Mouse (Mus musculus) intestine, embryonic 16.5 days (tissue): ENCODE results near the gene Grid1. TPM values are rescaled to one million over a fixed set of nuclear protein-coding genes. Genes with fewer than 3 reads are reported as not detected.

ENCODE experiments used
- ATAC-seq: fragments of 200-750 bp; cut with Nextera tagmentation; 2 replicates; pipeline ENCODE4 v1.8.0; 2017; ENCODE audit warnings: moderate TSS enrichment, moderate library complexity
- H3K27ac ChIP-seq: fragments of 300-500 bp; sonication (generic); 2 replicates; pipeline ENCODE4 v1.5.1; 2014; ENCODE audit warnings: mild to moderate bottlenecking, low read length
- H3K27me3 ChIP-seq: fragments of 300-500 bp; sonication (generic); replicated peaks from 2 replicates; pipeline ENCODE4 v1.6.1; 2014; ENCODE audit warnings: low read length, control low read depth, mixed read lengths; ENCODE audit not compliant: control insufficient read depth, insufficient read depth
- H3K36me3 ChIP-seq: fragments of 300-500 bp; sonication (generic); 2 replicates; pipeline ENCODE4 v1.6.1; 2014; ENCODE audit warnings: low read length, control low read depth; ENCODE audit not compliant: control insufficient read depth, insufficient read depth
- H3K4me1 ChIP-seq: fragments of 300-500 bp; sonication (generic); 2 replicates; pipeline ENCODE4 v1.6.1; 2014; ENCODE audit warnings: low read length, control low read depth, mixed read lengths; ENCODE audit not compliant: control insufficient read depth, insufficient read depth
- H3K4me2 ChIP-seq: fragments of 300-500 bp; sonication (generic); 2 replicates; pipeline ENCODE4 v1.6.1; 2014; ENCODE audit warnings: low read depth, low read length, control low read depth
- H3K4me3 ChIP-seq: fragments of 300-500 bp; sonication (generic); 2 replicates; pipeline ENCODE4 v1.5.1; 2014; ENCODE audit warnings: mild to moderate bottlenecking, low read length
- H3K9ac ChIP-seq: fragments of 300-500 bp; sonication (generic); 2 replicates; pipeline ENCODE4 v1.6.1; 2014; ENCODE audit warnings: low read depth, low read length
- H3K9me3 ChIP-seq: fragments of 300-500 bp; sonication (generic); 2 replicates; pipeline ENCODE4 v1.6.1; 2016; ENCODE audit warnings: low read length, control low read depth; ENCODE audit not compliant: control insufficient read depth
- WGBS: fragments of 180-500 bp; shearing (Covaris S2); extraction: QIAGEN DNeasy Blood & Tissue Kit; methylation state at CpG from one replicate; pipeline ENCODE4 v1.1.7; 2014; 5-methylcytosine and 5-hydroxymethylcytosine counted together
- polyA plus RNA-seq: library from polyadenylated mRNA; unstranded; fragments of >200 nt; fragmentation: Nextera tagmentation; extraction: Ambion mirVana; gene quantifications from 2 replicates; pipeline ENCODE4 v1.2.1, GENCODE M21; 2015

Gene Grid1
- polyA plus RNA-seq, 1 experiment from 2014 or later: 0.15 TPM

- Histone ChIP-seq H3K4me1 (no peaks in the 10 kb centered on the region), H3K4me2 (no peak overlapping the region), H3K27me3 (no peaks in the 10 kb centered on the region), H3K36me3 (no peaks in the 10 kb centered on the region), H3K9me3 (no peaks in the 10 kb centered on the region), H3K9ac (no peak overlapping the region), H3K27ac (no peak overlapping the region), H3K4me3 (no peak overlapping the region)
- ATAC-seq: no peak
- 55% methylated on average over 2 of the region's 2 CpGs for WGBS
Observed at GRCm38 (mm10) chr14:35167451-35167850, 347.5 kb downstream of the Grid1 start.

GRCm38 (mm10) chr14:35173861-35174260 is 354.0 kb downstream of the Grid1 start:
- Histone ChIP-seq H3K9me3 (no peaks in the 10 kb centered on the region), H3K27ac (no peak overlapping the region), H3K27me3 (no peaks in the 10 kb centered on the region), H3K36me3 (no peaks in the 10 kb centered on the region), H3K4me1 (no peaks in the 10 kb centered on the region), H3K4me2 (no peak overlapping the region), H3K9ac (no peak overlapping the region), H3K4me3 (no peak overlapping the region)
- 61% methylated on average over 1 of the region's 1 CpGs for WGBS
- no peak for ATAC-seq

GRCm38 (mm10) chr14:35176021-35176420 is 356.1 kb downstream of the Grid1 start:
- 98% methylated on average over 3 of the region's 3 CpGs for WGBS

GRCm38 (mm10) chr14:35179076-35179475 is 359.2 kb downstream of the Grid1 start:
- no peak for ATAC-seq
- H3K4me2 ChIP-seq: no peak overlapping the region
- H3K36me3 ChIP-seq: no peaks in the 10 kb centered on the region
- no peaks in the 10 kb centered on the region for H3K9me3 ChIP-seq
- no peak overlapping the region for H3K27ac ChIP-seq
- H3K4me3 ChIP-seq: no peak overlapping the region
- H3K9ac ChIP-seq: no peak overlapping the region
- H3K27me3 ChIP-seq: no peaks in the 10 kb centered on the region
- H3K4me1 ChIP-seq: no peaks in the 10 kb centered on the region

More at GRCm38 (mm10) chr14:35176021-35176420, 356.1 kb downstream of the Grid1 start:
- H3K4me1 ChIP-seq: no peaks in the 10 kb centered on the region
- no peaks in the 10 kb centered on the region for H3K9me3 ChIP-seq
- H3K4me3 ChIP-seq: no peak overlapping the region
- no peaks in the 10 kb centered on the region for H3K36me3 ChIP-seq
- no peak overlapping the region for H3K27ac ChIP-seq
- no peak overlapping the region for H3K4me2 ChIP-seq
- ATAC-seq: no peak
- no peaks in the 10 kb centered on the region for H3K27me3 ChIP-seq
- H3K9ac ChIP-seq: no peak overlapping the region

GRCm38 (mm10) chr14:35185399-35185798 is 365.5 kb downstream of the Grid1 start:
- no peaks in the 10 kb centered on the region for H3K9me3 ChIP-seq
- no peak overlapping the region for H3K9ac ChIP-seq
- H3K27ac ChIP-seq: no peak overlapping the region
- no peaks in the 10 kb centered on the region for H3K27me3 ChIP-seq
- no peaks in the 10 kb centered on the region for H3K4me1 ChIP-seq
- no peak overlapping the region for H3K4me2 ChIP-seq
- no peaks in the 10 kb centered on the region for H3K36me3 ChIP-seq
- 75% methylated on average over 1 of the region's 1 CpGs for WGBS
- ATAC-seq: no peak
- no peak overlapping the region for H3K4me3 ChIP-seq

GRCm38 (mm10) chr14:35192256-35192655 is 372.3 kb downstream of the Grid1 start:
- Histone ChIP-seq H3K4me3 (no peak overlapping the region), H3K27ac (no peak overlapping the region), H3K9me3 (no peaks in the 10 kb centered on the region), H3K9ac (no peak overlapping the region), H3K36me3 (no peaks in the 10 kb centered on the region), H3K4me1 (no peaks in the 10 kb centered on the region), H3K4me2 (no peak overlapping the region), H3K27me3 (no peaks in the 10 kb centered on the region)
- ATAC-seq: no peak
- WGBS: 88% methylated on average over 6 of the region's 6 CpGs

- Histone ChIP-seq H3K4me1 (no peaks in the 10 kb centered on the region), H3K9me3 (no peaks in the 10 kb centered on the region), H3K27ac (no peak overlapping the region), H3K4me2 (no peak overlapping the region), H3K4me3 (no peak overlapping the region), H3K9ac (no peak overlapping the region), H3K36me3 (no peaks in the 10 kb centered on the region), H3K27me3 (no peaks in the 10 kb centered on the region)
- WGBS: 50% methylated on average over 3 of the region's 3 CpGs
- ATAC-seq: peak; percentile 98
Observed at GRCm38 (mm10) chr14:35197371-35197770, 377.5 kb downstream of the Grid1 start.

GRCm38 (mm10) chr14:35198447-35198846 is 378.5 kb downstream of the Grid1 start:
- Histone ChIP-seq H3K9me3 (no peaks in the 10 kb centered on the region), H3K4me2 (no peak overlapping the region), H3K27me3 (no peaks in the 10 kb centered on the region), H3K4me3 (no peak overlapping the region), H3K27ac (no peak overlapping the region), H3K36me3 (no peaks in the 10 kb centered on the region), H3K4me1 (no peaks in the 10 kb centered on the region), H3K9ac (no peak overlapping the region)
- ATAC-seq: no peak
- 90% methylated on average over 4 of the region's 4 CpGs for WGBS

GRCm38 (mm10) chr14:35198899-35199298 is 379.0 kb downstream of the Grid1 start:
- no peak for ATAC-seq
- Histone ChIP-seq H3K27ac (no peak overlapping the region), H3K4me2 (no peak overlapping the region), H3K9me3 (no peaks in the 10 kb centered on the region), H3K27me3 (no peaks in the 10 kb centered on the region), H3K4me3 (no peak overlapping the region), H3K9ac (no peak overlapping the region), H3K36me3 (no peaks in the 10 kb centered on the region), H3K4me1 (no peaks in the 10 kb centered on the region)
- 87% methylated on average over 6 of the region's 6 CpGs for WGBS

GRCm38 (mm10) chr14:35209444-35209843 is 389.5 kb downstream of the Grid1 start:
- no peaks in the 10 kb centered on the region for H3K27me3 ChIP-seq
- H3K4me1 ChIP-seq: no peaks in the 10 kb centered on the region
- no peak overlapping the region for H3K27ac ChIP-seq
- H3K4me3 ChIP-seq: no peak overlapping the region
- peak; percentile 90 for ATAC-seq
- 44% methylated on average over 6 of the region's 6 CpGs for WGBS
- no peaks in the 10 kb centered on the region for H3K9me3 ChIP-seq
- H3K36me3 ChIP-seq: no peaks in the 10 kb centered on the region
- H3K9ac ChIP-seq: no peak overlapping the region
- H3K4me2 ChIP-seq: no peak overlapping the region
